Mouse (Mus musculus) heart, postnatal 0 days (tissue): ENCODE results near the gene Map2k6. TPM values are rescaled to one million over a fixed set of nuclear protein-coding genes. Genes with fewer than 3 reads are reported as not detected.

Source experiments
- ATAC-seq: fragments of 200-750 bp; cut with Nextera tagmentation; 2 replicates; pipeline ENCODE4 v1.8.0; 2017; ENCODE audit warnings: low read depth, moderate number of reproducible peaks, moderate library complexity; ENCODE audit not compliant: insufficient read depth
- DNase-seq: peaks from one replicate; pipeline ENCODE4 v3.0.0-alpha.2; 2016; ENCODE audit warnings: low spot score
- H3K27ac ChIP-seq: fragments of 300-500 bp; sonication (generic); 2 replicates; pipeline ENCODE4 v1.5.1; 2014; ENCODE audit warnings: low read depth, mild to moderate bottlenecking
- H3K27me3 ChIP-seq: fragments of 300-500 bp; sonication (generic); 2 replicates; pipeline ENCODE4 v1.6.1; 2014; ENCODE audit warnings: low read length, mixed read lengths; ENCODE audit not compliant: control insufficient read depth, insufficient read depth
- H3K36me3 ChIP-seq: fragments of 300-500 bp; sonication (generic); replicated peaks from 2 replicates; pipeline ENCODE4 v1.6.1; 2014; ENCODE audit warnings: low read length, mixed read lengths; ENCODE audit not compliant: control insufficient read depth, insufficient read depth
- H3K4me1 ChIP-seq: fragments of 300-500 bp; sonication (generic); 2 replicates; pipeline ENCODE4 v1.6.1; 2014; ENCODE audit warnings: antibody characterized with exemption; ENCODE audit not compliant: control insufficient read depth, insufficient read depth
- H3K4me2 ChIP-seq: fragments of 300-500 bp; sonication (generic); 2 replicates; pipeline ENCODE4 v1.6.1; 2014; ENCODE audit warnings: low read depth, mild to moderate bottlenecking, low read length, moderate library complexity
- H3K4me3 ChIP-seq: fragments of 300-500 bp; sonication (generic); 2 replicates; pipeline ENCODE4 v1.5.1; 2014; ENCODE audit warnings: low read depth, low read length
- H3K9ac ChIP-seq: fragments of 300-500 bp; sonication (generic); replicated peaks from 2 replicates; pipeline ENCODE4 v1.6.1; 2014; ENCODE audit warnings: low read depth, low read length, mixed read lengths
- H3K9me3 ChIP-seq: fragments of 300-500 bp; sonication (generic); replicated peaks from 2 replicates; pipeline ENCODE4 v1.6.1; 2016; ENCODE audit warnings: low read length; ENCODE audit not compliant: control insufficient read depth
- CTCF ChIP-seq: IDR thresholded peaks from 2 replicates; pipeline ENCODE4 v1.5.1; 2016; ENCODE audit warnings: antibody characterized with exemption, control low read depth, low read depth
- EP300 ChIP-seq: IDR thresholded peaks from 2 replicates; pipeline ENCODE4 v1.6.1; 2016; ENCODE audit warnings: antibody characterized with exemption, low read depth
- WGBS: fragments of 180-500 bp; shearing (Covaris S2); extraction: QIAGEN DNeasy Blood & Tissue Kit; methylation state at CpG from one replicate; pipeline ENCODE4 v1.1.7; 2014; 5-methylcytosine and 5-hydroxymethylcytosine counted together
- polyA plus RNA-seq: library from polyadenylated mRNA; unstranded; fragments of >200 nt; fragmentation: Nextera tagmentation; extraction: Ambion mirVana; gene quantifications from 2 replicates; pipeline ENCODE4 v1.2.1, GENCODE M21; 2015
- total RNA-seq: library from RNA; depleted of rRNA; stranded (reverse); fragments of >200 nt; gene quantifications from 2 replicates; pipeline ENCODE4 v1.2.3, GENCODE M21; 2014; ENCODE audit warnings: low replicate concordance

The Map2k6 gene
- total and polyA plus RNA-seq, 2 experiments from 2014 or later: 9.3 to 17.4 TPM

DNA sequence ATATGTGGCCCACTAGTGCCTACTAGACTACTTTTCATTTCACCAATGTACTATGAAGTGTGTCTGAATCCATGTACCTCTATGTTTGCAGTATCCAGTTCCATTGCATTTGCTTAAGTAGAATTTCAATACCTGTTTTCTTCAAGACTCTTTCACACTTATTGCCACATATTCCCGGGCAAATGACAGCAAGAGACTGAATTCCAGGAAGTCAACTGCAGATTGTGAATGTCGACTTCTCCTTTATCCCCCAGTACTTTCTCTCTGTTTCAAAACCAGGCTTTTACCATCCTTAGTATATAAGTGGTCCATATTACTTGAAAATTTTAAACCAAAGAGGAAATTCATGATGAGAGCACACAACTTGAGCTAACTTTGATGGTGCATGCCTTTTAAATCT lies 4.7 kb downstream of the Map2k6 start:
- H3K27me3 ChIP-seq: no peaks in the 10 kb centered on the region
- H3K27ac ChIP-seq: no peak overlapping the region
- H3K4me2 ChIP-seq: no peak overlapping the region
- WGBS: 54% methylated on average over 2 of the region's 2 CpGs
- no peaks in the 10 kb centered on the region for H3K36me3 ChIP-seq
- H3K9ac ChIP-seq: no peak overlapping the region
- no peak overlapping the region for H3K4me3 ChIP-seq
- TF ChIP-seq EP300 (no peak), CTCF (no peak)
- no peak for ATAC-seq
- no peak for DNase-seq
- H3K9me3 ChIP-seq: no peaks in the 10 kb centered on the region
- peaks cover 25% of the 10 kb centered on the region; the same call in 1 of the 2 replicates for H3K4me1 ChIP-seq

DNA sequence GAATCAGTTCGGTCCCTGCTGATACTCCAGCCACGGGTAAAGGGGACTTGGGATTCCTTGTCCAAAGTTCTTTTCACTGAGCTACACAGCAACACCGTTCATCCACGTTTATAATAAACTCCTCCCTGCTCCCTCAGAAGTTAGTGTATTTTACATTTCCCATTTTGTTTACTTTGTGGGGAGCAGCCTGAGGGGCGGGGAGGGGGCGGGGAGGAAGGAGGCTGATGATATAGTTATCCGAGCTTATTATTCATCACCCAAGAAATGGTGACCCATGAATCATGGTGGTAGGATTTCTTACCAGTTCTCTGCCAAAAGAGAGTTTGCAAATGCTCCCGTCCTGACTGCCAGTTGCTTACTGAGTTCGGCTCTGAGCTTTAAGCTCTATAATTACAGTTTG lies 6.7 kb downstream of the Map2k6 start:
- WGBS: 68% methylated on average over 9 of the region's 9 CpGs
- no peak for TF ChIP-seq CTCF
- no peak for TF ChIP-seq EP300
- Histone ChIP-seq H3K4me2 (no peak overlapping the region), H3K9me3 (no peaks in the 10 kb centered on the region), H3K27me3 (no peaks in the 10 kb centered on the region), H3K36me3 (no peaks in the 10 kb centered on the region), H3K9ac (no peak overlapping the region), H3K4me3 (no peak overlapping the region), H3K27ac (no peak overlapping the region), H3K4me1 (peaks cover 18% of the 10 kb centered on the region; the same call in 1 of the 2 replicates)
- ATAC-seq: no peak
- DNase-seq: no peak

DNA sequence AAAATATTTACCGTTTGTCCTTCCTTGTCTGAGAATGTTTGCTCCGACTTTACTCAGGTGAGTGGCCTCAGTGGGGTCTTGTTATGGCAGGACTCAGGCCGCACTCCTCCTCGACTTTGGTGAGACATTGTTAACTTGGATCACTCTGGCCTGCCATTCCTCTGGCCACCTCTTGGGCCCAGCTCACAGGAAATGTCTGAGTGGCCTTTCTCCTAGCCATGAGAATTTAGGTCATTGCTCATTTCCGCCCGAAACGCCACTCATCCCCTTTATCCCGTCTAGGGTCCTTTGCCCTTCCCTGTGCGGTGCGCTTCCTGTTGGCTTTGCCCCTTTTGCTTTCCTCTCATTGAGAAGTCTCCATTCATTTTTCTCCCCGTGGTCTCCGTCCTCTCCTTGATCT lies 10.2 kb downstream of the Map2k6 start:
- DNase-seq (no peak), ATAC-seq (no peak)
- no peaks in the 10 kb centered on the region; the same call in 1 of the 2 replicates for H3K4me1 ChIP-seq
- no peak overlapping the region for H3K4me3 ChIP-seq
- WGBS: 81% methylated on average over 12 of the region's 12 CpGs
- no peak for TF ChIP-seq CTCF
- H3K36me3 ChIP-seq: no peaks in the 10 kb centered on the region
- H3K4me2 ChIP-seq: no peak overlapping the region
- H3K9me3 ChIP-seq: no peaks in the 10 kb centered on the region
- H3K27ac ChIP-seq: no peak overlapping the region
- no peak overlapping the region for H3K9ac ChIP-seq
- no peaks in the 10 kb centered on the region for H3K27me3 ChIP-seq

DNA sequence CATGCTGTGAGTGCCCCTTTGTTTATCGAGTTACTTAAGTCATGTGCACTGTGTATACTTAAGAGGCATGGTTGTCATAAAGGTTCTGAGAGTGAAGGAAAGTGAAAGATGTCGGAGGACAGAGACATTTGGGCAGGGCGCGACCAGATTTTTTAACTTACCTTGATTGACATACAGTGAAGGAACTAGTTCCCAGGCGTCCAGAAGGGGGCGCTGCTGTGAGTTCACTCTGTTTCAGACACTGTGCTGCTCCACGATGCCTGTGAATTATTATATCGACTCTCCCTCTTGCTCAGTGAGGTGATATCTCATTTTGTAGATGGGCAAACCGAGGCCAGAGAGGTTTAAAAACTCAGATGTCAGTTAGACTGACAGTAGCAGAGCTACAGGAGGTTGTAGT lies 10.9 kb downstream of the Map2k6 start:
- WGBS: 68% methylated on average over 9 of the region's 9 CpGs
- Histone ChIP-seq H3K27me3 (no peaks in the 10 kb centered on the region), H3K4me2 (no peak overlapping the region), H3K9me3 (no peaks in the 10 kb centered on the region), H3K4me3 (no peak overlapping the region), H3K36me3 (no peaks in the 10 kb centered on the region), H3K4me1 (no peaks in the 10 kb centered on the region; the same call in 1 of the 2 replicates), H3K9ac (no peak overlapping the region), H3K27ac (no peak overlapping the region)
- TF ChIP-seq CTCF (no peak), EP300 (no peak)
- ATAC-seq (no peak), DNase-seq (no peak)

DNA sequence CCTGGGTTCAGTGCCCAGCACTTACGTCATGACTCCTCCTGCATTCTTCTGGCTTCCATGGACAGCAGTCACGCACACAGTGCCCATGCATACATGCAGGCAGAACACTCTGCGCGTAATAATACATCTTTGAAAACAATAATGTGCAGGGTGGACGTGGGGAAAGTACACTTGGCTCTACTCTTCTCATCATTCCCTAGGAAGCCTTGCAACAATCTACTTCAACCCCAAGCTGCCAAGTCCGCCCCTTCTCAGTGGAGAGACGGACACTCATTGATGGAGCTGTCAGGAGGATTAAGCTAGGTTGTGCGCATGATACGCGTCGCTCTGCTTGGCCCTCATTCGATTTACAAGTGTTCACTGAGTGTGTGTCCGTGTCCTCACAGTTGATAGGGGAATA lies 12.7 kb downstream of the Map2k6 start:
- no peak for DNase-seq
- 90% methylated on average over 13 of the region's 13 CpGs for WGBS
- Histone ChIP-seq H3K9ac (no peak overlapping the region), H3K4me2 (no peak overlapping the region), H3K4me1 (no peaks in the 10 kb centered on the region; the same call in 1 of the 2 replicates), H3K27ac (no peak overlapping the region), H3K27me3 (no peaks in the 10 kb centered on the region), H3K4me3 (no peak overlapping the region), H3K9me3 (no peaks in the 10 kb centered on the region), H3K36me3 (no peaks in the 10 kb centered on the region)
- ATAC-seq: no peak
- TF ChIP-seq CTCF: no peak

DNA sequence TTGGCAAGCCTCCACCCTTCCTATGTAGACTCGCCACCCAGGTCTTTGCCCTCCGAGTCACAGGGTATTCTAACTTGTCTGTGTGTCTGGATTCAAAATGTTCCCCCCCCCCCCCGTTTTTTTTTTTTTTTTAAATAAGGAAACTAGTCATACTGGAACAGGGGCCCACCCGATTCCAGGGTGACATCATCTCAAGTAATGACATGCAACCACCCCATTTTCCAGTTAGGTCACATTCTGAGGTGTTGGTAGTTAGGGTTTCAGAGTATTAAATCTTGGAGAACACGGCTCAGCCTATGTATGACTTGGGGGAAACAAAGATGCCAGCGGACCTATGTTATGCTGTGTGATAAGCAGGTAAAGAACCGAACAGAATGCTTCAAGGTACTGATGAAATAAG lies 15.3 kb downstream of the Map2k6 start:
- no peak overlapping the region for H3K4me2 ChIP-seq
- H3K4me3 ChIP-seq: no peak overlapping the region
- no peak for TF ChIP-seq CTCF
- no peak for TF ChIP-seq EP300
- no peak overlapping the region for H3K9ac ChIP-seq
- no peaks in the 10 kb centered on the region for H3K9me3 ChIP-seq
- H3K27me3 ChIP-seq: no peaks in the 10 kb centered on the region
- H3K36me3 ChIP-seq: no peaks in the 10 kb centered on the region
- no peak overlapping the region for H3K27ac ChIP-seq
- ATAC-seq (no peak), DNase-seq (no peak)
- 78% methylated on average over 7 of the region's 7 CpGs for WGBS
- no peaks in the 10 kb centered on the region for H3K4me1 ChIP-seq
